Mouse (Mus musculus) retina, postnatal 1 day (tissue): ENCODE measurements at regions not wholly inside any gene's neighbourhood (a gene's known extent, or its start where the extent isn't known, plus 50 kb on each side); places are given as distances from the start of the nearest gene placed in this dataset.

Experiments
- DNase-seq: peaks from one replicate; pipeline ENCODE4 v3.0.0-alpha.2; 2012

DNA sequence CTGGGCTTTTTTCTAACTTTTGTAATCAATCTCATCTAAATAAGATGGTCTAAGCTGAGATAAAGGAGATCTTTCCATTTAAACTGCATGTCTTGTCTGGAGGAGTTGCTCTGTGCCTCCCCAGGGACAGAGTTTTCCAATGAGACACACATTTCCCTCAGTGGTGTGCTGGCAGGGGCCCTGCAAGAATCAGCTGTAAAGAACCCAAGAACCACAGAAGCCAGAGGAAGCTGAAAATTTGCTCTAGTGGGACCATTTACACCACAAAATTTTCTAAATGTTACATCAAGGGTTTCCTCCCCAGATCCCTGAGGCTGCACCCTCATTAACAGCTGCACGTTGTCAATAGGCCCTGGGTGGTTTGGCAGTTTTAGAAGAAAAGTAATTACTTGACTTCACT, 301.0 kb upstream of the Ttc14 start:
- no peak for DNase-seq

DNA sequence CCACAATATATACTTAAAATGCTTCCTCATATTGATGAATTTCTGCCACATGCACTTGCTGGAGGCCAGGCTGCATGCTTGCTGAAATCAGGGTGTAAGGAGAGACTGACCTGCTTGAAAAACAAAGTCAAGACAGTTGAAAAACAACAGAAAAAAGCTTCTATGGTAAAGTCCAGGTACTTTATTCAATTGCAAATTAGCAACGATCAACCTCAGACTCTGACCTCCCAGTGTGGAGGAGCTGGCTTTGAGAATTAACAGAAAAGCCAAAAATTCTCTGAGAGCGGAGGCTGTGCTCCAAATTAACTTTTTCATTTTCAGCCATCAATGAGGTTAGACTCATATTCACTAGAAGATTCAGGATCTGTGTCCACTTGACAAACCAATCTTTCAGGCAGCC, 291.4 kb upstream of the Ttc14 start:
- DNase-seq, result no peak

GRCm38 (mm10) chr3:33544161-33544560, 255.5 kb upstream of the Ttc14 start:
- no peak for DNase-seq

- peak; percentile 1 for DNase-seq
Measured at GRCm38 (mm10) chr3:33562670-33563360, 236.8 kb upstream of the Ttc14 start.

DNA sequence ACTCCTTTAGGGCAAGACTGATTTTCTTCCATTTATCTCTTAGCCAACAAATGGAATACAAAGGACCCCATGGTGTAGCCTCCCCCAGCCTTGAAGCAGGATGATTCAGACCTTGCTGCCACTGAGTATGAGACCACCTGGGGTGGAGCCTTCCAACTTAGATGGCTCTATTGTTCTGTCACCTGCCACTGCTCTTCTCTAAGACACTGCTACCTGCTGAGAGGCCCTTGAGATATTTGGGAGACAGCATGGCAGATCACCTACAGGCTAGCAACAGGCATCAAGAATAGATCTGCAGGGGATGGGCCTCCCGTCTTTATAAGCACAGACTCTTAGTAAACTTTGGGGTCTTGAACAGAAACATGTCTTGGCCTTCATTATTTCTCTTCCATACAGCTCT, 219.0 kb upstream of the Ttc14 start:
- DNase-seq, result no peak

DNA sequence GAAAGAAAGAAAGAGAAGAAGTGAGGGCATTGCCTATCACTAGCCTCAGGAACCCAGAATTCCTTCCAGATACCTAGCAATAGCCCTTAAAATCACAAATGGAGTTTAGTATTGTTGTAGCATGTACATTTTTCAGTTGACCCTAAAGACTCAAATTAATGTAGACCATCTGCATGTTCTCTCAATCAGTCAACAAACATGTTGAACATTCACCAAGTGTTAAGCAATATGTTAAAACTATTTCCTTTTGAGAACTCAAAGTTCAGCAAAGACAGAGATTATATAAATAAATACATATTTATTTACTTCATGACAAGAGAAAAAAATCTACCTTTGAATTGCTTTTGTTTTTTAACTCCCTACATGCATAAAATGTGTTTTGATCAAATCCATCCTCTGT, 185.4 kb upstream of the Ttc14 start:
- DNase-seq, result no peak

DNA sequence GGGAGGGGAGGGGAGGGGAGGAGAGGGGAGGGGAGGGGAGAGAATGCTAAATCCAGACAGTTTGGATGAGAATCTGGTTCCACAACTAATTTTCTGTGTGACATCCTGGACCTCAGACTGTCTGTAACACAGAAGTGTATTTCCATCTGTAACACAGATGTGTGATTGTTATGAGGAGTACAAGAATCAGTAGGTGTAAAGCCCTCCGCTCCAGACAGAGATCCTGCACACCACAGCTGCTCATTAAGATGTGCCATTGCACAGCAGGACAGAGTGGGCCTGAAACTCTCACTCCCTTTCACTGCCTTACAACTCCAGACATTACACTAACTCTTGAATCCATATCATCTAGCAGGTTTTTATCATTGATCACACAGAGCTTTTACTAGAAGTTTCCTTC, 182.8 kb upstream of the Ttc14 start:
- no peak for DNase-seq

- no peak for DNase-seq
Measured at GRCm38 (mm10) chr3:33632928-33633514, 166.6 kb upstream of the Ttc14 start.

- no peak for DNase-seq
Measured at GRCm38 (mm10) chr3:33658597-33658996, 141.0 kb upstream of the Ttc14 start.
